Mouse (Mus musculus): ENCODE data around the gene Gm28051. TPM values are rescaled to one million over a fixed set of nuclear protein-coding genes. Genes with fewer than 3 reads are reported as not detected.

Gm28051 gene
- polyA plus RNA-seq, 1 experiment from 2014 or later = not detected

DNA sequence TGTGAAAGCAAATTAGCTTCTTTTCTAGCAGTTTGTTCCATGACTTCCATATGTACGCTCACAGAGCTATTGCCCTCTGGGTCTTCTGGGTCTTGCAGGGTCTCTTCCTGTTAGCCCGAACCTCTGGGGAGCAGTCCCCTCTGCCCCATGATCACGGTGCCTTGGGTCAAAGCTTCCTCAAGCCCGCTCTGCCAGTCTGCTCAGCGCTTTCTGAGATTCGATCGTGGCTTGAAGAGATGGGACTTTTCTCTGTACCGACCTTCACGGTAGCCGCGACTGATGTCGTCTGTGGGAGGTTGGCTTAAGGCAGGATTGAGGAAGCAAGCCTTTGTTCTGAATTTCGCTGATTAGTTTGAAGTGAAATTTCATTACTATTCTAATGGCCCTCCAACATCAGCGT is 18.5 kb upstream of the Gm28051 start:
- H3K27ac ChIP-seq (replicated peaks; ENCODE audit: low read depth, low read length) = no peak overlapping the region
- no peaks in the 10 kb centered on the region for H3K9me3 ChIP-seq (ENCODE audit: control insufficient read depth, low read length)
- WGBS = 88% methylated on average over 14 of the region's 14 CpGs
- no peaks in the 10 kb centered on the region for H3K27me3 ChIP-seq (ENCODE audit: control insufficient read depth, insufficient read depth, low read length)
- no peak overlapping the region for H3K9ac ChIP-seq (replicated peaks; ENCODE audit: low read length)
- H3K4me2 ChIP-seq (ENCODE audit: low read length) = no peak overlapping the region
- no peak overlapping the region for H3K4me3 ChIP-seq (replicated peaks; ENCODE audit: low read depth, low read length)
- peaks cover 65% of the 10 kb centered on the region for H3K36me3 ChIP-seq (ENCODE audit: control insufficient read depth, insufficient read depth, low read length)
- ATAC-seq (ENCODE audit: low FRiP score, low TSS enrichment) (no peak), DNase-seq (no peak)
- H3K4me1 ChIP-seq (ENCODE audit: control insufficient read depth, insufficient read depth, low read length) = no peaks in the 10 kb centered on the region

- DNase-seq (no peak), ATAC-seq (ENCODE audit: low FRiP score, low TSS enrichment) (no peak)
- Histone ChIP-seq H3K4me2 (ENCODE audit: low read length) (no peak overlapping the region), H3K27ac (replicated peaks; ENCODE audit: low read depth, low read length) (no peak overlapping the region), H3K4me3 (replicated peaks; ENCODE audit: low read depth, low read length) (no peak overlapping the region), H3K27me3 (ENCODE audit: control insufficient read depth, insufficient read depth, low read length) (no peaks in the 10 kb centered on the region), H3K9ac (replicated peaks; ENCODE audit: low read length) (no peak overlapping the region), H3K36me3 (ENCODE audit: control insufficient read depth, insufficient read depth, low read length) (peaks cover 86% of the 10 kb centered on the region), H3K4me1 (ENCODE audit: control insufficient read depth, insufficient read depth, low read length) (no peaks in the 10 kb centered on the region), H3K9me3 (ENCODE audit: control insufficient read depth, low read length) (no peaks in the 10 kb centered on the region)
- 97% methylated on average over 5 of the region's 5 CpGs for WGBS
Observed at GRCm38 (mm10) chr12:102772676-102773075, 15.1 kb upstream of the Gm28051 start.

DNA sequence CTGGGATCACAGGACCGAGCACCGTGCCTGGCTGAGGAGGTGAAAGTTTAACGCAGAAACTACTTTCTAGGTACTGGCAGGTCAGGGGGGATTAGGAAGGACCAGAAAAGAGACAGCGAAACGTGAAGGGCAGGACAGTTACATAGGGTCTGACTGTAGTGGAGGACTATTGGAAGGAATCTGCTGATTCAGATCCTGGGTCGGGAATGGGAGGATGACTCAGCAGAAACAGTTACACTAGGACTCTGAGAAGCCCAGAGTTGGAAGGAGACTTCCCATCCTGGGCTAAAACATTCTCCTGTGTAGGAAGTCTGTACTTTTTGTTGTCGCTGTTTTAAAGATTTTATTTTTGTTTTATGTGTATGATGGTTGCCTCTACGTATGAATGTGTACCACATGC is 14.0 kb upstream of the Gm28051 start:
- DNase-seq (no peak), ATAC-seq (ENCODE audit: low FRiP score, low TSS enrichment) (no peak)
- H3K4me2 ChIP-seq (ENCODE audit: low read length) = no peak overlapping the region
- no peaks in the 10 kb centered on the region for H3K9me3 ChIP-seq (ENCODE audit: control insufficient read depth, low read length)
- H3K4me1 ChIP-seq (ENCODE audit: control insufficient read depth, insufficient read depth, low read length) = no peaks in the 10 kb centered on the region
- no peak overlapping the region for H3K9ac ChIP-seq (replicated peaks; ENCODE audit: low read length)
- H3K4me3 ChIP-seq (replicated peaks; ENCODE audit: low read depth, low read length) = no peak overlapping the region
- H3K36me3 ChIP-seq (ENCODE audit: control insufficient read depth, insufficient read depth, low read length) = peaks cover 88% of the 10 kb centered on the region
- 95% methylated on average over 8 of the region's 8 CpGs for WGBS
- no peak overlapping the region for H3K27ac ChIP-seq (replicated peaks; ENCODE audit: low read depth, low read length)
- H3K27me3 ChIP-seq (ENCODE audit: control insufficient read depth, insufficient read depth, low read length) = no peaks in the 10 kb centered on the region

DNA sequence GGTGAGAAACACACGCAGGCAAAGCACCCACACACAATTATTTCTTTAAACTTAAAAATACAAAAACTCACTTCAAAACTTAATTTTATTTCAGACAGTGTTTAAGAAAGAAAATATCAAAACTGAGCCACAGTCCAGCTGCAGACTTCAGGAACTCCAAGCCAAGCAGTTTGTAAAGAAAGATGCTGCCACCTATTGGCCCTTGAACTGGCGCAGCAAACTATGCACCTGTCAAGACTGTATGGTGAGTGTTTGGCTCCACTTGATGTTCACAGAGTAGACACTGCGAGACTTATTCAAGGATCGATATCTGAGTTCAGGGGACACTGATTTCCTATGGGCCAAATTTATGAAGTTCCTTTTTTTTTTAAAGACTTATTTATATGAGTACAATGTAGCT is 11.4 kb upstream of the Gm28051 start:
- ATAC-seq (ENCODE audit: low FRiP score, low TSS enrichment) = no peak
- no peaks in the 10 kb centered on the region for H3K4me1 ChIP-seq (ENCODE audit: control insufficient read depth, insufficient read depth, low read length)
- H3K9ac ChIP-seq (replicated peaks; ENCODE audit: low read length) = no peak overlapping the region
- no peak overlapping the region for H3K27ac ChIP-seq (replicated peaks; ENCODE audit: low read depth, low read length)
- 95% methylated on average over 4 of the region's 4 CpGs for WGBS
- H3K9me3 ChIP-seq (ENCODE audit: control insufficient read depth, low read length) = no peaks in the 10 kb centered on the region
- peak; percentile 27 for DNase-seq
- H3K4me2 ChIP-seq (ENCODE audit: low read length) = no peak overlapping the region
- H3K4me3 ChIP-seq (replicated peaks; ENCODE audit: low read depth, low read length) = no peak overlapping the region
- peaks cover 90% of the 10 kb centered on the region for H3K36me3 ChIP-seq (ENCODE audit: control insufficient read depth, insufficient read depth, low read length)
- no peaks in the 10 kb centered on the region for H3K27me3 ChIP-seq (ENCODE audit: control insufficient read depth, insufficient read depth, low read length)

DNA sequence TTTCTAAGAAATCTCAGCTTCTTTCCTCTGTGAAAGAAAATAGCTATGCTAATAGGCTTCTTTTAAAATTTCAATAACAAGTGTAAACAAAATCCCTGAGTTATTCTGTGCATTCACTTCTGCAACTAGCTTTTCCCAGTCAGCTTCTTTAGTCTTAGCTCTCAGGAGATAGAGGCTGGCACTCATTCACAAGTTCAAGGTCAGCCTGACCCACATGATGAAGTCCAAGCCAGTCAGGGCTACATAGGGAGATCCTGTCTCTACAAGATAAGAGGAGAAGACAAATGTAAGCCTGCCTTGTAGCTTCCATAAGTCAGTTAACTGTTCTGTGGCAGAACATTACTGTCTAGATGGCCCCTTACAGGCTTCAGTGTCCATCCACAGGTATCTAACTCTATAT is 6.1 kb upstream of the Gm28051 start:
- H3K4me3 ChIP-seq (replicated peaks; ENCODE audit: low read depth, low read length) = no peak overlapping the region
- no peaks in the 10 kb centered on the region for H3K27me3 ChIP-seq (ENCODE audit: control insufficient read depth, insufficient read depth, low read length)
- ATAC-seq (ENCODE audit: low FRiP score, low TSS enrichment) (no peak), DNase-seq (no peak)
- H3K9ac ChIP-seq (replicated peaks; ENCODE audit: low read length) = no peak overlapping the region
- no peak overlapping the region for H3K27ac ChIP-seq (replicated peaks; ENCODE audit: low read depth, low read length)
- H3K9me3 ChIP-seq (ENCODE audit: control insufficient read depth, low read length) = no peaks in the 10 kb centered on the region
- H3K4me2 ChIP-seq (ENCODE audit: low read length) = no peak overlapping the region
- H3K4me1 ChIP-seq (ENCODE audit: control insufficient read depth, insufficient read depth, low read length) = peaks cover 5% of the 10 kb centered on the region
- peaks cover 54% of the 10 kb centered on the region for H3K36me3 ChIP-seq (ENCODE audit: control insufficient read depth, insufficient read depth, low read length)

GRCm38 (mm10) chr12:102761668-102762067 is 4.1 kb upstream of the Gm28051 start:
- Histone ChIP-seq H3K27me3 (ENCODE audit: control insufficient read depth, insufficient read depth, low read length) (no peaks in the 10 kb centered on the region), H3K4me1 (ENCODE audit: control insufficient read depth, insufficient read depth, low read length) (peaks cover 11% of the 10 kb centered on the region)
- 94% methylated on average over 3 of the region's 3 CpGs for WGBS

DNA sequence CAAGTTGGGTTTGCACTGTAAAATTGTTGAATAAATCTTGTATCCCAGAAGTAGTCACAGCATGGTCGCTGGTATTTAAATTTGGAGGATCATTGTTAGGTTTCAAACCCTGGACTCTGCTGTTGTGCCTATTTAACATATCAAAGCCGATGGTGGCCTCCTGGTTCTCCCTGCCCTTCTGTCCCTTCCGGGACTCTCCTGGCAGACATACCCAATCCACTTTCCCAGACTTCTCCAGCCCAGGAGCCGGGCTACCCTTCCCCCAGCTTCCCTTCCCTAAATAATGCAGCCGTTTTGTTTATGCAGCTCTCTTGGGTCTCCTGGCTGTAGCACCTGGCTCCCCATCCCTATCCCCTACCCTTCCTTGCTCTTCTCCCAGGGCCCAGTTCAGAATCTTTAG is 1.4 kb upstream of the Gm28051 start:
- no peak overlapping the region for H3K27ac ChIP-seq (replicated peaks; ENCODE audit: low read depth, low read length)
- H3K4me1 ChIP-seq (ENCODE audit: control insufficient read depth, insufficient read depth, low read length) = peaks cover 19% of the 10 kb centered on the region
- no peaks in the 10 kb centered on the region for H3K27me3 ChIP-seq (ENCODE audit: control insufficient read depth, insufficient read depth, low read length)
- H3K9ac ChIP-seq (replicated peaks; ENCODE audit: low read length) = peak overlapping the region; percentile 74; the same call in 1 of the 2 replicates
- H3K9me3 ChIP-seq (ENCODE audit: control insufficient read depth, low read length) = no peaks in the 10 kb centered on the region
- WGBS = under 1% methylated on average over 5 of the region's 5 CpGs
- H3K4me2 ChIP-seq (ENCODE audit: low read length) = peak overlapping the region; percentile 94
- ATAC-seq (ENCODE audit: low FRiP score, low TSS enrichment) (no peak), DNase-seq (no peak)
- peak overlapping the region; percentile 72 for H3K4me3 ChIP-seq (replicated peaks; ENCODE audit: low read depth, low read length)
- H3K36me3 ChIP-seq (ENCODE audit: control insufficient read depth, insufficient read depth, low read length) = peaks cover 13% of the 10 kb centered on the region

More at GRCm38 (mm10) chr12:102761668-102762067, 4.1 kb upstream of the Gm28051 start:
- no peak for ATAC-seq (ENCODE audit: low FRiP score, low TSS enrichment)
- H3K27ac ChIP-seq (replicated peaks; ENCODE audit: low read depth, low read length) = no peak overlapping the region
- H3K36me3 ChIP-seq (ENCODE audit: control insufficient read depth, insufficient read depth, low read length) = peaks cover 34% of the 10 kb centered on the region
- H3K9me3 ChIP-seq (ENCODE audit: control insufficient read depth, low read length) = no peaks in the 10 kb centered on the region
- no peak overlapping the region for H3K9ac ChIP-seq (replicated peaks; ENCODE audit: low read length)
- H3K4me2 ChIP-seq (ENCODE audit: low read length) = no peak overlapping the region
- no peak overlapping the region for H3K4me3 ChIP-seq (replicated peaks; ENCODE audit: low read depth, low read length)
- DNase-seq = no peak

GRCm38 (mm10) chr12:102758403-102758756 is 815 bp upstream of the Gm28051 start, which contains the start of gene Gm20604:
TSS of gene Gm20604 (minus strand) at chr12:102758672.
- H3K4me2 ChIP-seq (ENCODE audit: low read length) = peak within 1 kb of the TSS; percentile 94
- DNase-seq (no peak), ATAC-seq (ENCODE audit: low FRiP score, low TSS enrichment) (no peak)
- H3K36me3 ChIP-seq (ENCODE audit: control insufficient read depth, insufficient read depth, low read length) = peaks cover 13% of the 10 kb centered on the region
- under 1% methylated on average over 10 of the region's 10 CpGs for WGBS
- no peaks in the 10 kb centered on the region for H3K27me3 ChIP-seq (ENCODE audit: control insufficient read depth, insufficient read depth, low read length)
- H3K27ac ChIP-seq (replicated peaks; ENCODE audit: low read depth, low read length) = peak within 1 kb of the TSS; percentile 83
- H3K4me3 ChIP-seq (replicated peaks; ENCODE audit: low read depth, low read length) = peak within 1 kb of the TSS; percentile 72
- H3K9ac ChIP-seq (replicated peaks; ENCODE audit: low read length) = peak within 1 kb of the TSS; percentile 74
- H3K4me1 ChIP-seq (ENCODE audit: control insufficient read depth, insufficient read depth, low read length) = peaks cover 19% of the 10 kb centered on the region
- no peaks in the 10 kb centered on the region for H3K9me3 ChIP-seq (ENCODE audit: control insufficient read depth, low read length)

DNA sequence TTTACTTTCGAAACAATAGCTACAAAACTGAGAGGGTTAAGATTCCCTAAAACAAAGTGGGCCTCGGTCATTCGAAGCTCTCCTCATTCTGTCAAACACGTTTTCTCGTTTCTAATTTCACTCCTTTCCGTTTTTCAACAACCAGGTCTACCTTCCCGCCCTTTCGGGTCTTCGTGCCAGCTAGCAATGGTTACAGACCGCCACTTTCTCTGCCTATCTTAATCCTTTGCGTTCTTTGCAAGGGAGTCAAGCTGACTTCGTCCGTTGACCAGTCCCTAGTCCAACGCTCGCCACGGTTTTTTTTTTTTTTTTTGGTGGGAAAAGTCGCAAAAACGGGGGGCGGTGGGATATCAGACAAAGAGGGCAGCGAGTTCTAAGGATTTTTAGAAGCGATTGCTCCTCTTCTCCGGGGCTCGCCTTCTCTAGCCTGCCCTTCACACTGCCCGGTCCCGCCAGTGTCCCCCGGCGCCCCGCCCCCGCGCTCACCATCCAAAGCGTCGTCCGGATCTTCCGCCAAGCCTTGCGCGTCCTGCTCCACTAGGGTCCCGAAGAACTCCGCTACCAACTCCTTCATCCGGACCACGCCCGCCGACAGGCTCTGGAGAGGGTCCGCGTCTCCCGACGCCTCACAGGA is 393 bp downstream of the Gm28051 start:
- peak; percentile 74 for ATAC-seq (ENCODE audit: low FRiP score, low TSS enrichment)
- 2% methylated on average over 46 of the region's 46 CpGs for WGBS

More for the DNA sequence above, 393 bp downstream of the Gm28051 start:
- H3K4me1 ChIP-seq (ENCODE audit: control insufficient read depth, insufficient read depth, low read length) = peaks cover 19% of the 10 kb centered on the region
- peak overlapping the region; percentile 59 for H3K9ac ChIP-seq (replicated peaks; ENCODE audit: low read length)
- no peaks in the 10 kb centered on the region for H3K9me3 ChIP-seq (ENCODE audit: control insufficient read depth, low read length)
- H3K4me2 ChIP-seq (ENCODE audit: low read length) = peak overlapping the region; percentile 65
- no peak for DNase-seq
- peaks cover 7% of the 10 kb centered on the region for H3K36me3 ChIP-seq (ENCODE audit: control insufficient read depth, insufficient read depth, low read length)
- H3K27me3 ChIP-seq (ENCODE audit: control insufficient read depth, insufficient read depth, low read length) = no peaks in the 10 kb centered on the region
- peak overlapping the region; percentile 83 for H3K27ac ChIP-seq (replicated peaks; ENCODE audit: low read depth, low read length)
- H3K4me3 ChIP-seq (replicated peaks; ENCODE audit: low read depth, low read length) = peak overlapping the region; percentile 72

All from midbrain, embryonic 14.5 days (tissue).